Mouse (Mus musculus) layer of hippocampus, postnatal 25 days (tissue): ENCODE data around the gene Gm2663. TPM values are rescaled to one million over a fixed set of nuclear protein-coding genes. Genes with fewer than 3 reads are reported as not detected.

Experiments
- total RNA-seq, 2 experiments: library from RNA; stranded (reverse); gene quantifications; 2 replicates each; pipeline ENCODE4 v1.2.3; 2021

Gene Gm2663
- total RNA-seq, 2 experiments from 2014 or later: not detected

Other genes starting within 250 kb of the Gm2663 start
- gene Moxd2, start 112.0 kb downstream of the Gm2663 start, total RNA-seq: not detected
- gene Prss58, start 99.1 kb downstream of the Gm2663 start, total RNA-seq: not detected
- gene 1700074P13Rik, start 58.9 kb downstream of the Gm2663 start, total RNA-seq: not detected
- not detected for gene Gm4744, start 47.6 kb downstream of the Gm2663 start, total RNA-seq
- not detected for gene 1810009J06Rik, start 34.7 kb downstream of the Gm2663 start, total RNA-seq
- not detected for gene 2210010C04Rik, start 36.0 kb upstream of the Gm2663 start, total RNA-seq